Mouse (Mus musculus): ENCODE data around the gene Fbxo11. TPM values are rescaled to one million over a fixed set of nuclear protein-coding genes. Genes with fewer than 3 reads are reported as not detected.
"Not testable (repeated sequence)": the region's sequence is repeated elsewhere in the genome, so short reads cannot be mapped to it uniquely, and the experiment has no call there.

Fbxo11 gene
- total and polyA plus RNA-seq, 3 experiments, result 9.4 to 91.4 (median 17.5) TPM

DNA sequence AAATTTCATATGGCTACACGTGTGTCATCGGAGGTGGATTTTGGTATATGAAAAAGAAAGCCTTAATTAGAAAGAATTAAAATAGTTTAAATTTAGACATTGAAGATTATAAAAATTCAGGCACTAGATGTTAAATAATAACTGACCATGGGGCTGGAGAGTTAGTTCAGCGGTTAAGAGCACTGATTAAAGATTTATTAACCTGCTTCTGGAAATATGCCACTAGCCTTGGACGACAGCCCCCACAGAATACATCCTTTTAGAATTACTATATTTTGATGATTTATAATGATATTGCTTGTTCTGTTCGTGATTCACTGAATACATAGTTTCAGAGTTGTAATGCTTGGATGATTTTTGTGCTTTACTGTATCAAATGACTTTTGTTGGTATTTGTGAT lies 105.2 kb downstream of the Fbxo11 start:
- H3K36me3 ChIP-seq (ENCODE audit: control insufficient read depth in 1 of 2, insufficient read depth in 2 of 2, low read length in 2 of 2); H3K9ac ChIP-seq (ENCODE audit: control insufficient read depth, low read depth, low read length, poor library complexity, severe bottlenecking); H3K79me2 ChIP-seq (ENCODE audit: control insufficient read depth, insufficient read depth, low read length, poor library complexity); DNase-seq (ENCODE audit: low read depth, low spot score); H3K4me1 ChIP-seq (ENCODE audit: control insufficient read depth in 1 of 2, insufficient read depth in 2 of 2, low read length in 2 of 2); H3K9me3 ChIP-seq (replicated peaks; ENCODE audit: insufficient read depth, low read length); H3K27me3 ChIP-seq (ENCODE audit: control insufficient read depth in 1 of 2, insufficient read depth in 2 of 2, low read length in 2 of 2); H3K4me3 ChIP-seq (ENCODE audit: control insufficient read depth in 1 of 2, insufficient read depth in 1 of 2, low read depth in 2 of 2, low read length in 2 of 2); H3K27ac ChIP-seq (ENCODE audit: control insufficient read depth, low read depth, low read length): not testable (repeated sequence)

DNA sequence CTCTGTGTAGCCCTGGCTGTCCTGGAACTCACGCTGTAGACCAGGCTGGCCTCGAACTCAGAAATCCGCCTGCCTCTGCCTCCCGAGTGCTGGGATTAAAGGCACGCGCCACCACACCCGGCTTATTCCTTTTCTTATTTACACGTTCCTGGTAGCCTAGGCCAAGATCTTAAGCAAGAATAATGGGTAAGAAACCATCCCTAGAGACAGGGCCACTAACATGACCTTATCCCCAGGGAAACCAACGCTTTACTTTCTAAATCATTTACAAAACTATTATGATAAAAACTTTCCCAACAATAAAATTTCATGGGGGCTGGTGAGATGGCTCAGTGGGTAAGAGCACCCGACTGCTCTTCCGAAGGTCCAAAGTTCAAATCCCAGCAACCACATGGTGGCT lies 105.7 kb downstream of the Fbxo11 start:
- not testable (repeated sequence) for H3K27ac ChIP-seq (ENCODE audit: control insufficient read depth, low read depth, low read length); H3K4me3 ChIP-seq (ENCODE audit: control insufficient read depth in 1 of 2, insufficient read depth in 1 of 2, low read depth in 2 of 2, low read length in 2 of 2); H3K79me2 ChIP-seq (ENCODE audit: control insufficient read depth, insufficient read depth, low read length, poor library complexity); H3K9ac ChIP-seq (ENCODE audit: control insufficient read depth, low read depth, low read length, poor library complexity, severe bottlenecking); H3K9me3 ChIP-seq (replicated peaks; ENCODE audit: insufficient read depth, low read length); DNase-seq (ENCODE audit: low read depth, low spot score); H3K27me3 ChIP-seq (ENCODE audit: control insufficient read depth in 1 of 2, insufficient read depth in 2 of 2, low read length in 2 of 2); H3K36me3 ChIP-seq (ENCODE audit: control insufficient read depth in 1 of 2, insufficient read depth in 2 of 2, low read length in 2 of 2); H3K4me1 ChIP-seq (ENCODE audit: control insufficient read depth in 1 of 2, insufficient read depth in 2 of 2, low read length in 2 of 2)

DNA sequence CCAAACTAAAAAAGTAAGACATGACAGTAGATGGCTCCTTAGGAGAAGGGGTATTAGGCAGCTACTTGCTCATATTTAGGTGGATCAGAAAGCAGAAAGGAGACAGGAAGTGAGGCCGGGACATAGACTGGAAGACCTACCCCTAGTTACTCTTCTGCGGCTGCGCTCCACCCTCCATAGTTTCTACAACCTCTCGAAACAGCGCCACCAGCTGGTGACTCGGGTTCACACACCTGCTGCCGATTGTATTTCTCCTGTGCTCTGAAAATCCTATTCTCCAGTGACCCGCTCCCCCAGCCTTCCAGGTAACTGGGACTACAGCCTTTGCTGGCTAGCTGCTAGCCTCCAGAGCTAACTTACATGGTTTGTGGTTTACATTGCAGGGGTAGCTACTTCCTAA lies 106.8 kb downstream of the Fbxo11 start:
- Histone ChIP-seq H3K36me3 (ENCODE audit: control insufficient read depth in 1 of 2, insufficient read depth in 2 of 2, low read length in 2 of 2) (peaks cover 0 to 3% of the 10 kb centered on the region in 2 experiments; a peak in 2 of 4 replicates), H3K4me1 (ENCODE audit: control insufficient read depth in 1 of 2, insufficient read depth in 2 of 2, low read length in 2 of 2) (peaks cover 0 to 2% of the 10 kb centered on the region in 2 experiments; a peak in 1 of 4 replicates), H3K79me2 (ENCODE audit: control insufficient read depth, insufficient read depth, low read length, poor library complexity) (no peaks in the 10 kb centered on the region), H3K9me3 (replicated peaks; ENCODE audit: insufficient read depth, low read length) (no peaks in the 10 kb centered on the region), H3K27me3 (ENCODE audit: control insufficient read depth in 1 of 2, insufficient read depth in 2 of 2, low read length in 2 of 2) (no peaks in the 10 kb centered on the region), H3K4me3 (ENCODE audit: control insufficient read depth in 1 of 2, insufficient read depth in 1 of 2, low read depth in 2 of 2, low read length in 2 of 2) (no peak overlapping the region), H3K27ac (ENCODE audit: control insufficient read depth, low read depth, low read length) (no peak overlapping the region), H3K9ac (ENCODE audit: control insufficient read depth, low read depth, low read length, poor library complexity, severe bottlenecking) (no peak overlapping the region)
- no peak for DNase-seq (ENCODE audit: low read depth, low spot score)
- TF ChIP-seq RAD21 (IDR thresholded peaks at IDR 0.05; ENCODE audit: low read depth, low read length), result no peak
- no peak for TF ChIP-seq GATA1 (IDR thresholded peaks at IDR 0.05; ENCODE audit: low read depth, low read length)
- no peak for TF ChIP-seq MEF2A (IDR thresholded peaks at IDR 0.05; ENCODE audit: extremely low read depth, insufficient replicate concordance, low read depth, low read length, poor library complexity, severe bottlenecking)
- TF ChIP-seq POLR2AphosphoS5 (IDR thresholded peaks at IDR 0.05; ENCODE audit: borderline replicate concordance, low read depth, low read length), result no peak
- TF ChIP-seq RCOR1 (IDR thresholded peaks at IDR 0.05; ENCODE audit: low read depth, low read length), result no peak
- TF ChIP-seq SMC3 (IDR thresholded peaks at IDR 0.05; ENCODE audit: low read depth, low read length), result peak; percentile 20; the same call in 1 of the 2 replicates
- TF ChIP-seq CTCF (IDR thresholded peaks at IDR 0.05 in 2 of 3, conservative IDR thresholded peaks at IDR 0.05 in 1 of 3; ENCODE audit: control insufficient read depth in 1 of 3, insufficient read depth in 1 of 3, low read depth in 2 of 3, low read length in 3 of 3, poor library complexity in 1 of 3, severe bottlenecking in 1 of 3), result peak; percentile 21 to 42 (median 38); a peak in 5 of 6 replicates

DNA sequence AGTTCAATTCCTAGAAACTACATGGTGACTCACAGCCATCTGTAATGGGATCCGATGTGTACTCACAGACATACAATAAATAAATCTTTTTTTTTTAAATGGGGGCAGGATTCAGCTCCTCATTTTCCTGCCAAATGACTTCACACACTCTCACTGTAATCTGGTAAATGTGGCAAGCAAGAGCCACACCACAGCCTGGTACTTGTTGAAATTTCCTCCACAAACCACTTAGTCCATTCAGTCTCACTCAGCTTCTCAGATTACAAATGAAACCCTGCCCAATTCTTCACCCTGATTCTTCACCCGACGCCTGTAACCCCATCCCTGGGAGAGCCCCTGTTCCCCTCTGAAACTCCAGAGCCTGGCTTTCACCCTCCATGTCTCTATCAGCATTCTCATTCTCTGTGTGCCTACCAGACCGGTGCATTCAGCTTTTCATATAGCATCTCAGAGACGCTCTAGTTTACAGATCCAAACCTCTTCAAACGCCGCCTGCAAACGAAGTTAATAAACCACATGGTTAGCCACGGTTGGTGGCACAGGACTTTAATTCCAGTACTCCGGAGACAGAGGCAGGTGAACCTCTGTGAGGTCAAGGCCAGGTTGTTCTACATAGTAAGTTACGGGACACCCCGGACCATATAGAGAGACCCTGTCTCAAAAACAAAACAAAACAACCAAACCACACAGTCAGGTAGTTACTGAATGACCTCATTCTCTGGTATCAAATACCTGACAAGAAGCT lies 107.8 kb downstream of the Fbxo11 start:
- Histone ChIP-seq H3K4me3 (ENCODE audit: control insufficient read depth in 1 of 2, insufficient read depth in 1 of 2, low read depth in 2 of 2, low read length in 2 of 2) (no peak overlapping the region), H3K36me3 (ENCODE audit: control insufficient read depth in 1 of 2, insufficient read depth in 2 of 2, low read length in 2 of 2) (peaks cover 0 to 3% of the 10 kb centered on the region in 2 experiments; a peak in 2 of 4 replicates), H3K27ac (ENCODE audit: control insufficient read depth, low read depth, low read length) (no peak overlapping the region), H3K27me3 (ENCODE audit: control insufficient read depth in 1 of 2, insufficient read depth in 2 of 2, low read length in 2 of 2) (no peaks in the 10 kb centered on the region), H3K79me2 (ENCODE audit: control insufficient read depth, insufficient read depth, low read length, poor library complexity) (no peaks in the 10 kb centered on the region), H3K9me3 (replicated peaks; ENCODE audit: insufficient read depth, low read length) (no peaks in the 10 kb centered on the region), H3K4me1 (ENCODE audit: control insufficient read depth in 1 of 2, insufficient read depth in 2 of 2, low read length in 2 of 2) (peaks cover 0 to 2% of the 10 kb centered on the region in 2 experiments; a peak in 1 of 4 replicates), H3K9ac (ENCODE audit: control insufficient read depth, low read depth, low read length, poor library complexity, severe bottlenecking) (no peak overlapping the region)
- DNase-seq (ENCODE audit: low read depth, low spot score), result no peak
- TF ChIP-seq E2F4 (IDR thresholded peaks at IDR 0.05; ENCODE audit: borderline replicate concordance, low read depth, low read length), result no peak
- TF ChIP-seq ZC3H11A (IDR thresholded peaks at IDR 0.05; ENCODE audit: low read depth, low read length), result no peak
- TF ChIP-seq CHD1 (IDR thresholded peaks at IDR 0.05; ENCODE audit: low read depth, low read length), result no peak
- TF ChIP-seq SMC3 (IDR thresholded peaks at IDR 0.05; ENCODE audit: low read depth, low read length), result no peak
- TF ChIP-seq POLR2AphosphoS5 (IDR thresholded peaks at IDR 0.05; ENCODE audit: borderline replicate concordance, low read depth, low read length), result no peak
- TF ChIP-seq NRF1 (IDR thresholded peaks at IDR 0.05; ENCODE audit: insufficient read depth, low read depth, low read length, poor library complexity, severe bottlenecking), result no peak
- no peak for TF ChIP-seq MXI1 (IDR thresholded peaks at IDR 0.05; ENCODE audit: low read depth, low read length)
- TF ChIP-seq MEF2A (IDR thresholded peaks at IDR 0.05; ENCODE audit: extremely low read depth, insufficient replicate concordance, low read depth, low read length, poor library complexity, severe bottlenecking), result no peak
- TF ChIP-seq ETS1 (IDR thresholded peaks at IDR 0.05; ENCODE audit: low read depth, low read length), result no peak
- TF ChIP-seq CHD2 (IDR thresholded peaks at IDR 0.05; ENCODE audit: low read length), result no peak
- no peak for TF ChIP-seq MAX (IDR thresholded peaks at IDR 0.05; ENCODE audit: low read length)
- no peak for TF ChIP-seq EP300 (IDR thresholded peaks at IDR 0.05; ENCODE audit: low read depth in 1 of 2, low read length in 2 of 2)
- no peak for TF ChIP-seq ELF1 (IDR thresholded peaks at IDR 0.05; ENCODE audit: low read depth, low read length)
- TF ChIP-seq BHLHE40 (IDR thresholded peaks at IDR 0.05; ENCODE audit: borderline replicate concordance, low read depth, low read length), result no peak

All from MEL (cell line).